Mouse (Mus musculus) yolk sac, embryonic 10.5 days (tissue): Measurements from ENCODE around the gene Prune2.
"Not testable (repeated sequence)": the region's sequence is repeated elsewhere in the genome, so short reads cannot be mapped to it uniquely, and the experiment has no call there.

Experiments used
- DNase-seq: peaks from one replicate; pipeline ENCODE4 v3.0.0-alpha.2; 2017; ENCODE audit warnings: low spot score

Gene Prune2

GRCm38 (mm10) chr19:17130544-17130943 is 174.6 kb downstream of the Prune2 start:
- no peak for DNase-seq

- DNase-seq = no peak
Measured at GRCm38 (mm10) chr19:17136677-17137460, 181.0 kb downstream of the Prune2 start.

- no peak for DNase-seq
Measured at GRCm38 (mm10) chr19:17137656-17138055, 181.7 kb downstream of the Prune2 start.

- no peak for DNase-seq
Measured at GRCm38 (mm10) chr19:17138144-17138915, 182.4 kb downstream of the Prune2 start.

GRCm38 (mm10) chr19:17140016-17140914 is 184.3 kb downstream of the Prune2 start:
- DNase-seq = no peak

- DNase-seq = no peak
Measured at GRCm38 (mm10) chr19:17143245-17143644, 187.3 kb downstream of the Prune2 start.

- DNase-seq = no peak
Measured at GRCm38 (mm10) chr19:17144205-17144604, 188.3 kb downstream of the Prune2 start.

GRCm38 (mm10) chr19:17150064-17150463 is 194.1 kb downstream of the Prune2 start:
- DNase-seq = no peak

GRCm38 (mm10) chr19:17151781-17152180 is 195.9 kb downstream of the Prune2 start:
- no peak for DNase-seq

GRCm38 (mm10) chr19:17152461-17152860 is 196.5 kb downstream of the Prune2 start:
- DNase-seq = no peak

GRCm38 (mm10) chr19:17153911-17154639 is 198.2 kb downstream of the Prune2 start:
- no peak for DNase-seq

GRCm38 (mm10) chr19:17155216-17155615 is 199.3 kb downstream of the Prune2 start:
- DNase-seq = no peak

- DNase-seq = no peak
Measured at GRCm38 (mm10) chr19:17159676-17160075, 203.8 kb downstream of the Prune2 start.

- no peak for DNase-seq
Measured at GRCm38 (mm10) chr19:17160231-17160630, 204.3 kb downstream of the Prune2 start.

- peak; percentile 30 for DNase-seq
Measured at GRCm38 (mm10) chr19:17163511-17163953, 207.6 kb downstream of the Prune2 start.

GRCm38 (mm10) chr19:17166288-17166687 is 210.4 kb downstream of the Prune2 start:
- DNase-seq = no peak

- no peak for DNase-seq
Measured at GRCm38 (mm10) chr19:17168186-17168585, 212.3 kb downstream of the Prune2 start.

- no peak for DNase-seq
Measured at GRCm38 (mm10) chr19:17169746-17170145, 213.8 kb downstream of the Prune2 start.

- not testable (repeated sequence) for DNase-seq
Measured at GRCm38 (mm10) chr19:17174501-17174900, 218.6 kb downstream of the Prune2 start.

- DNase-seq = no peak
Measured at GRCm38 (mm10) chr19:17180506-17180905, 224.6 kb downstream of the Prune2 start.

- DNase-seq = no peak
Measured at GRCm38 (mm10) chr19:17194730-17195129, 238.8 kb downstream of the Prune2 start.
